7 mouse cellular contexts compared by ENCODE assay signal in genomic region chr5:115327610-115328548, GRCm38 (mm10). TPM values are rescaled to one million over a fixed set of nuclear protein-coding genes. Genes with fewer than 3 reads are reported as not detected.
DNase-seq lines count a peak whose midpoint lies in the region; ATAC-seq and TF ChIP-seq lines count a peak whose summit lies in the region.

No protein-coding gene starts in this region.

- TF ChIP-seq RAD21 in MEL (IDR thresholded peaks at IDR 0.05; ENCODE audit: low read depth, low read length), result no peak

- no peak for TF ChIP-seq POLR2A in MEL (IDR thresholded peaks at IDR 0.05; ENCODE audit: control insufficient read depth in 1 of 2, insufficient read depth in 1 of 2, low read depth in 1 of 2, low read length in 2 of 2, poor library complexity in 1 of 2)

- TF ChIP-seq CTCF in C2C12 (IDR thresholded peaks at IDR 0.05; ENCODE audit: control insufficient read depth, insufficient read depth, insufficient read length) (no peak), MEL (IDR thresholded peaks at IDR 0.05 in 2 of 3, conservative IDR thresholded peaks at IDR 0.05 in 1 of 3; ENCODE audit: control insufficient read depth in 1 of 3, insufficient read depth in 1 of 3, low read depth in 2 of 3, low read length in 3 of 3, poor library complexity in 1 of 3, severe bottlenecking in 1 of 3) (no peak)

- no peak for TF ChIP-seq EP300 in MEL (IDR thresholded peaks at IDR 0.05; ENCODE audit: low read depth in 1 of 2, low read length in 2 of 2)

- peaks cover 46% of the 10 kb centered on the region for H3K79me3 ChIP-seq in C2C12 (ENCODE audit: low read depth)

- H3K9ac ChIP-seq in MEL (ENCODE audit: control insufficient read depth, low read depth, low read length, poor library complexity, severe bottlenecking), result peak overlapping the region; percentile 92
- peak overlapping the region; percentile 100 for H3K9ac ChIP-seq in heart, embryonic 12.5 days
- H3K9ac ChIP-seq in midbrain, embryonic 11.5 days (ENCODE audit: low read length), result peak overlapping the region; percentile 95
- H3K9ac ChIP-seq in stomach, embryonic 16.5 days (ENCODE audit: low read length), result peak overlapping the region; percentile 95

- H3K79me2 ChIP-seq in C2C12 (ENCODE audit: control insufficient read depth, insufficient read depth) (peaks cover 69% of the 10 kb centered on the region), MEL (ENCODE audit: control insufficient read depth, insufficient read depth, low read length, poor library complexity) (peaks cover 49% of the 10 kb centered on the region)

- peaks cover 2 to 14% of the 10 kb centered on the region in 2 experiments; a peak in 2 of 4 replicates for H3K4me1 ChIP-seq in MEL (ENCODE audit: control insufficient read depth in 1 of 2, insufficient read depth in 2 of 2, low read length in 2 of 2)
- peaks cover 40% of the 10 kb centered on the region for H3K4me1 ChIP-seq in heart, embryonic 12.5 days (replicated peaks)
- peaks cover 20% of the 10 kb centered on the region for H3K4me1 ChIP-seq in midbrain, embryonic 11.5 days (ENCODE audit: control insufficient read depth, insufficient read depth, low read length)
- peaks cover 20% of the 10 kb centered on the region for H3K4me1 ChIP-seq in stomach, embryonic 16.5 days (ENCODE audit: control insufficient read depth, insufficient read depth, low read length)

- H3ac ChIP-seq in C2C12 (ENCODE audit: control insufficient read depth, insufficient read length, low read depth), result peak overlapping the region; percentile 78

- H3K9me3 ChIP-seq in MEL (replicated peaks; ENCODE audit: insufficient read depth, low read length), result no peaks in the 10 kb centered on the region
- H3K9me3 ChIP-seq in heart, embryonic 12.5 days (replicated peaks), result no peaks in the 10 kb centered on the region
- no peaks in the 10 kb centered on the region for H3K9me3 ChIP-seq in midbrain, embryonic 11.5 days (ENCODE audit: control insufficient read depth, low read length)
- H3K9me3 ChIP-seq in stomach, embryonic 16.5 days (replicated peaks; ENCODE audit: control insufficient read depth, low read length), result no peaks in the 10 kb centered on the region

- ATAC-seq in heart, embryonic 12.5 days (ENCODE audit: insufficient number of reproducible peaks, low FRiP score), result no peak
- ATAC-seq in midbrain, embryonic 11.5 days (ENCODE audit: low FRiP score), result peak; percentile 48
- peak; percentile 14; the same call in 1 of the 2 replicates for ATAC-seq in stomach, embryonic 16.5 days (ENCODE audit: insufficient read depth, low FRiP score)

- WGBS in heart, embryonic 12.5 days, result under 1% methylated on average over 52 of the region's 55 CpGs
- under 1% methylated on average over 55 of the region's 55 CpGs for WGBS in midbrain, embryonic 11.5 days
- under 1% methylated on average over 55 of the region's 55 CpGs for WGBS in stomach, embryonic 16.5 days

- peak overlapping the region; percentile 59 for H3K27ac ChIP-seq in MEL (ENCODE audit: control insufficient read depth, low read depth, low read length)
- peak overlapping the region; percentile 84 for H3K27ac ChIP-seq in heart, embryonic 12.5 days (ENCODE audit: poor library complexity, severe bottlenecking)
- H3K27ac ChIP-seq in midbrain, embryonic 11.5 days (ENCODE audit: low read depth, low read length), result peak overlapping the region; percentile 86
- H3K27ac ChIP-seq in stomach, embryonic 16.5 days (ENCODE audit: low read length), result peak overlapping the region; percentile 85

- DNase-seq in MEL (ENCODE audit: low read depth, low spot score), result peak; percentile 51
- peak; percentile 44 for DNase-seq in embryo, embryonic 10.5 days (ENCODE audit: low spot score)
- DNase-seq in layer of hippocampus, postnatal 25 days (ENCODE audit: extremely low spot score in 1 of 2, low spot score in 1 of 2), result peak; percentile 31 to 41
- peak; percentile 94 for DNase-seq in midbrain, embryonic 11.5 days (ENCODE audit: low spot score, missing footprints)

- H3K27me3 ChIP-seq in C2C12 (ENCODE audit: control insufficient read depth, insufficient read depth, insufficient read length), result no peaks in the 10 kb centered on the region
- no peaks in the 10 kb centered on the region for H3K27me3 ChIP-seq in MEL (ENCODE audit: control insufficient read depth in 1 of 2, insufficient read depth in 2 of 2, low read length in 2 of 2)
- H3K27me3 ChIP-seq in heart, embryonic 12.5 days (replicated peaks), result no peaks in the 10 kb centered on the region
- no peaks in the 10 kb centered on the region for H3K27me3 ChIP-seq in midbrain, embryonic 11.5 days (ENCODE audit: control insufficient read depth, insufficient read depth, low read length)
- no peaks in the 10 kb centered on the region for H3K27me3 ChIP-seq in stomach, embryonic 16.5 days (ENCODE audit: control insufficient read depth, insufficient read depth, low read length)

- peaks cover 36% of the 10 kb centered on the region for H3K36me3 ChIP-seq in C2C12 (ENCODE audit: control insufficient read depth, insufficient read depth)
- peaks cover 4 to 35% of the 10 kb centered on the region in 2 experiments for H3K36me3 ChIP-seq in MEL (ENCODE audit: control insufficient read depth in 1 of 2, insufficient read depth in 2 of 2, low read length in 2 of 2)
- peaks cover 28% of the 10 kb centered on the region for H3K36me3 ChIP-seq in heart, embryonic 12.5 days
- peaks cover 11% of the 10 kb centered on the region; the same call in 1 of the 2 replicates for H3K36me3 ChIP-seq in midbrain, embryonic 11.5 days (ENCODE audit: control insufficient read depth, insufficient read depth, low read length)
- H3K36me3 ChIP-seq in stomach, embryonic 16.5 days (ENCODE audit: control insufficient read depth, insufficient read depth, low read length), result 0 out of 2 replicates have a peak, but pooled peaks cover 1% of the 10 kb centered on the region

- H3K4me2 ChIP-seq in heart, embryonic 12.5 days, result peak overlapping the region; percentile 96
- H3K4me2 ChIP-seq in midbrain, embryonic 11.5 days, result peak overlapping the region; percentile 82
- peak overlapping the region; percentile 74 for H3K4me2 ChIP-seq in stomach, embryonic 16.5 days (ENCODE audit: low read depth, low read length)

- H3K4me3 ChIP-seq in C2C12 (ENCODE audit: insufficient read depth, poor library complexity, severe bottlenecking) (peak overlapping the region; percentile 78), MEL (ENCODE audit: control insufficient read depth in 1 of 2, insufficient read depth in 1 of 2, low read depth in 2 of 2, low read length in 2 of 2) (peak overlapping the region; percentile 94 to 95)
- peak overlapping the region; percentile 100 for H3K4me3 ChIP-seq in heart, embryonic 12.5 days
- H3K4me3 ChIP-seq in midbrain, embryonic 11.5 days (ENCODE audit: low read depth, low read length), result peak overlapping the region; percentile 98
- peak overlapping the region; percentile 94 for H3K4me3 ChIP-seq in stomach, embryonic 16.5 days (replicated peaks; ENCODE audit: low read length)

RNA-seq across cellular contexts. Expression of gene Srsf9, which starts 0.9 kb away (rescaled TPM):
- polyA plus RNA-seq in C2C12 (2012; fragmentation: generic; extraction: Trizol) (113 TPM), MEL (2012; ENCODE audit: insufficient read depth in 1 of 2, insufficient read length in 2 of 2, low read depth in 1 of 2, low replicate concordance in 2 of 2, missing spikeins in 1 of 2) (100 to 1,000 TPM in 1 of 2 experiments, not detected in 1; 170 TPM)
- 80.0 and 98.0 TPM in 2 replicates for total RNA-seq in MEL (2012; rRNA removed)
- polyA plus RNA-seq in heart, embryonic 12.5 days (2016; fragmentation: Nextera tagmentation; extraction: Ambion mirVana), result 147 and 160 TPM in 2 replicates
- 10 to 100 TPM; 79.8 to 90.6 TPM for total RNA-seq in layer of hippocampus, postnatal 25 days (2021)
- 362 and 376 TPM in 2 replicates for polyA plus RNA-seq in midbrain, embryonic 11.5 days (2014; fragmentation: Nextera tagmentation; extraction: Ambion mirVana)
- 111 and 127 TPM in 2 replicates for polyA plus RNA-seq in stomach, embryonic 16.5 days (2015; fragmentation: Nextera tagmentation; extraction: Ambion mirVana)

RNA-seq across cellular contexts. Expression of gene Gatc, which starts 13.1 kb away (rescaled TPM):
- 9.3 TPM for polyA plus RNA-seq in C2C12 (2012; fragmentation: generic; extraction: Trizol)
- 6.3 and 6.5 TPM in 2 replicates for total RNA-seq in MEL (2012; rRNA removed)
- 10 to 100 TPM in 1 of 2 experiments, not detected in 1; 32.2 TPM for polyA plus RNA-seq in MEL (2012; ENCODE audit: insufficient read depth in 1 of 2, insufficient read length in 2 of 2, low read depth in 1 of 2, low replicate concordance in 2 of 2, missing spikeins in 1 of 2)
- 24.2 and 26.1 TPM in 2 replicates for polyA plus RNA-seq in heart, embryonic 12.5 days (2016; fragmentation: Nextera tagmentation; extraction: Ambion mirVana)
- total RNA-seq in layer of hippocampus, postnatal 25 days (2021), result 10 to 100 TPM; 21.5 to 24.4 TPM
- polyA plus RNA-seq in midbrain, embryonic 11.5 days (2014; fragmentation: Nextera tagmentation; extraction: Ambion mirVana), result 43.5 and 46.8 TPM in 2 replicates
- polyA plus RNA-seq in stomach, embryonic 16.5 days (2015; fragmentation: Nextera tagmentation; extraction: Ambion mirVana), result 21.3 and 24.5 TPM in 2 replicates

RNA-seq across cellular contexts. Expression of gene Triap1, which starts 13.1 kb away (rescaled TPM):
- polyA plus RNA-seq in C2C12 (2012; fragmentation: generic; extraction: Trizol) (36.8 TPM), MEL (2012; ENCODE audit: insufficient read depth in 1 of 2, insufficient read length in 2 of 2, low read depth in 1 of 2, low replicate concordance in 2 of 2, missing spikeins in 1 of 2) (10 to 100 TPM in 1 of 2 experiments, not detected in 1; 59.2 TPM)
- 50.8 and 63.2 TPM in 2 replicates for total RNA-seq in MEL (2012; rRNA removed)
- polyA plus RNA-seq in heart, embryonic 12.5 days (2016; fragmentation: Nextera tagmentation; extraction: Ambion mirVana), result 38.1 and 38.8 TPM in 2 replicates
- total RNA-seq in layer of hippocampus, postnatal 25 days (2021), result 10 to 100 TPM; 22.9 to 28.6 TPM
- polyA plus RNA-seq in midbrain, embryonic 11.5 days (2014; fragmentation: Nextera tagmentation; extraction: Ambion mirVana), result 57.7 and 64.7 TPM in 2 replicates
- polyA plus RNA-seq in stomach, embryonic 16.5 days (2015; fragmentation: Nextera tagmentation; extraction: Ambion mirVana), result 49.4 and 60.9 TPM in 2 replicates

RNA-seq across cellular contexts. Expression of gene Cox6a1, which starts 20.9 kb away (rescaled TPM):
- 1,861 TPM for polyA plus RNA-seq in C2C12 (2012; fragmentation: generic; extraction: Trizol)
- total RNA-seq in MEL (2012; rRNA removed), result 725 and 749 TPM in 2 replicates
- 1,000 to 10,000 TPM in 1 of 2 experiments, 100 to 1,000 TPM in 1; 328 to 1,215 TPM for polyA plus RNA-seq in MEL (2012; ENCODE audit: insufficient read depth in 1 of 2, insufficient read length in 2 of 2, low read depth in 1 of 2, low replicate concordance in 2 of 2, missing spikeins in 1 of 2)
- polyA plus RNA-seq in heart, embryonic 12.5 days (2016; fragmentation: Nextera tagmentation; extraction: Ambion mirVana), result 1,284 and 1,325 TPM in 2 replicates
- 100 to 1,000 TPM; 814 to 862 TPM for total RNA-seq in layer of hippocampus, postnatal 25 days (2021)
- 745 and 840 TPM in 2 replicates for polyA plus RNA-seq in midbrain, embryonic 11.5 days (2014; fragmentation: Nextera tagmentation; extraction: Ambion mirVana)
- 927 and 1,043 TPM in 2 replicates for polyA plus RNA-seq in stomach, embryonic 16.5 days (2015; fragmentation: Nextera tagmentation; extraction: Ambion mirVana)

RNA-seq across cellular contexts. Expression of gene Dynll1, which starts 27.1 kb away (rescaled TPM):
- 690 TPM for polyA plus RNA-seq in C2C12 (2012; fragmentation: generic; extraction: Trizol)
- 714 and 736 TPM in 2 replicates for total RNA-seq in MEL (2012; rRNA removed)
- 100 to 1,000 TPM; 561 to 740 TPM for polyA plus RNA-seq in MEL (2012; ENCODE audit: insufficient read depth in 1 of 2, insufficient read length in 2 of 2, low read depth in 1 of 2, low replicate concordance in 2 of 2, missing spikeins in 1 of 2)
- polyA plus RNA-seq in heart, embryonic 12.5 days (2016; fragmentation: Nextera tagmentation; extraction: Ambion mirVana), result 1,319 and 1,320 TPM in 2 replicates
- total RNA-seq in layer of hippocampus, postnatal 25 days (2021), result 100 to 1,000 TPM; 799 to 873 TPM
- polyA plus RNA-seq in midbrain, embryonic 11.5 days (2014; fragmentation: Nextera tagmentation; extraction: Ambion mirVana), result 1,577 and 1,606 TPM in 2 replicates
- polyA plus RNA-seq in stomach, embryonic 16.5 days (2015; fragmentation: Nextera tagmentation; extraction: Ambion mirVana), result 1,419 and 1,514 TPM in 2 replicates

Comparison
In these comparisons a context has a peak if more than half of its experiments do, and no peak if none do; other contexts are left out.
1. DNase-seq: peak in every context shown above with its lines; median percentile 94 in midbrain, embryonic 11.5 days; 51 in MEL; 44 in embryo, embryonic 10.5 days; 36 in layer of hippocampus, postnatal 25 days.